Mouse (Mus musculus): Measurements from ENCODE around the gene Ccndbp1.
A peak's percentile ranks its signal among the peaks of the same experiment; 100 is the strongest.
"Not testable (repeated sequence)": the region's sequence is repeated elsewhere in the genome, so short reads cannot be mapped to it uniquely, and the experiment has no call there.

The Ccndbp1 gene

DNA sequence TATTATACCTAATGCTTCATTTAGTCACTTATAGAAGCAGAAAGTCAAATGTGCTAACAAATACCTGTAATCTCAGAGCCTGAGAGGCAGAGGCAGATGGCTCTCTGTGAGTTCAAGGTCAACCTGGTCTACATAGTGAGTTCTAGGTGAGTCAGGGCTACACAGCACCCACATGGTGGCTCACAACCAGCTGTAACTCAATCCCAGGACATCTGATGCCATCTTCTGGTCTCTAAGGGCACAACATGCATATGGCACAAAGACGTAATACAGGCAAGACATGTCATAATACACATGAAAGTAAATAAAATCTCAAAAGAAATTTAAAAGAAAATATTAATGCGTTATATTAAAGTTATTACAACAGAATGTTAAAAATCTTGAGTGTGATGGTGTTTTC, 4.6 kb upstream of the Ccndbp1 start:
- DNase-seq (ENCODE audit: low spot score), result no peak

DNA sequence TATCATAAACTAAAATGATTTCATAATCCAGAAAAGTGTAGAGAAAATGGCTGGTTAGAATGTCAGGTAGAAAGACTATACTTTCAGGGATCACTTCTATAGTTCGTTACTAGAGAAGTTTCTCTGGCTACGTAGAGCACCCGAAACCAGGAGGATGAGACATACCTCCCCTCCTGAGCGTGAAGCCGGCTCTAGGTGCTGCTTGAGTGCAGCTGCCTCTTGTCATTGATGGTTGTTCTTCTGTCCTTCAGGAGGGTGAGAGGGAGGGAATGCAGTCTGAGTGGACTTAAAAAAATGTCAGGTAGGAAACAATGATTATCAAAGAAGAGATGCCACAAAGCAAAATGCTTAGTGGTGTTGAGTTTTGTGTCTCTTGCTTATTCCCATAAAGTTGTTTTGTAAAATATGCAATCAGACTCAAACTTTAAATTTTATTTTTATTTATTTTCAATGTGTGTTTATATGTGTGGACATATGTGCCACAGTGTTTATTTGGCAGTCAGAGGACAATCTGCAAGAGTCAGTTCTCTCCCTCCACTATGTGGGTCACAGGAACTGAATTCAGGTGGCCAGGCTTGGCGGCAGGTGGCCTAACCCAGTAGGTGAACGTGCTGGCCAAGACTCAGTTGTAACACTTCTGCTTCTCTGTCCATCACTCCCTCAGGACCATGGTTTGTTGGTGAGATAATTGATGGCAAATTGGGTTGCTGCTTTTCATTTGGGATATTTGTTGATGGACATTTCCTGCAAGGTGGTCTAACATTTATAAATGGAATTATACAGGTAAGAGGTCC, 4.0 kb upstream of the Ccndbp1 start:
- DNase-seq (ENCODE audit: low spot score), result no peak

DNA sequence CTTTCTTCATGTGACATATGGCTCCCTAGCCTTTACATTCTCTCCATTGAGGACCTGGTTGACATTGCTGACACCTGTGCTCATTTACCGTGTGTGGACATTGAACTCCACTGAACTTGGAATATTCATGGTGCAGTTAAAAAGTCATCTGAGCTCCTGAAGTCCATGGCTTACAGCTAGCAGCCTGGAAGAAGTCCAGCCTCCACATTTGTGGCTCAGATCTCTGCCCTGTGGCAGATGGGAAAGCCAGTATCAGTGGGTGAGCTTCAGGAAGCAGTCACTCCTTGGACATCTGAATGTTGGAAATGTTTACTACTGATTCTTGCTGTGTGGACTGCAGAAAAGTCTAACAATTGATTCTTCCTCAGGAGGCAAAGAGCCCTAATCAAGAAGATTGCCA, 1.2 kb upstream of the Ccndbp1 start:
- no peak for DNase-seq (ENCODE audit: low spot score)

DNA sequence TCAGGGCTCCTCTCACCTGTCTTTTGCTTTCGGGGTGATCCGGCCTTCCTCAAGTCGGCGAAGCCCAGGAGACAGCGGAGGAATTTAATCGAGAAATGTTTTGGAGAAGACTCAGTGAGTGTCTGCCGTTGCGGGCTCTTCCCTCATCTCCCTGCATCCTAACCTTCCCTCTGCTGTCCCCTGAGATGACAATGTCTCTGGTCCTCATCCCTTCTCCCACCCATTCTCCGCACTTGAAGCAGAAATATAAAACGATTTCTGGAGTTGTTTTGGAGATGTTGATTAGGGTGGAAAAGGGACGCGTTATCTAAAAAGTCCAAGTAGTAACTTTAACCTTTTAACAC, 433 bp downstream of the Ccndbp1 start:
- DNase-seq (ENCODE audit: low spot score), result no peak

DNA sequence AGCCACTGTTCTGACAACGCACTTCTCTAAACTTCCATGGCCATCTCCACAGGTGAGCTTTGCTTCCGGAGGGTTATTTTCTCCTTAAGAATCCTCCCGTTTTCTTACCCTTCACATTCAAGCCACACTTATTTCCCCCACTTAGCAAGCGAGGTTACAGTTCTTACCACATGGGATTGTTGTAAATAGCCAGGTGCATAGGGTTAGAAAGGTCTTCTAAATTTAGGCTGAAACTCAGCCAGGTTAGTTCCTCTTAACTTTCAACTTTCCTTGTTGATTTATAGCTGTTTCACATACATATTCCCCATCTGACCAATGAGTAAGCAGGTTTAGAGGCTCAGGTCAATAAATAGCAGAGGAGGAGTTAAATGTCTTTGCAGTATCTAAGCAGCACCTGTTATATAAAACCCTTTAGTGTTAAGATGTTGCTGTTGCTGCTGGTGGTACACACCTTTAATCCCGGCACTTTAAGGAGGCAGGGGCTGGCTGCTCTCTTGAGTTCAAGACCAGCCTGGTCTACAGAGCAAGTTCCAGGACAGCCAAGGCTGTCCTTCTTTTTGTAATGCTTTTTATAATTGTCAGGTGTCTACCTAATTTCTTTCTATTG, 971 bp downstream of the Ccndbp1 start:
- no peak for DNase-seq (ENCODE audit: low spot score)

DNA sequence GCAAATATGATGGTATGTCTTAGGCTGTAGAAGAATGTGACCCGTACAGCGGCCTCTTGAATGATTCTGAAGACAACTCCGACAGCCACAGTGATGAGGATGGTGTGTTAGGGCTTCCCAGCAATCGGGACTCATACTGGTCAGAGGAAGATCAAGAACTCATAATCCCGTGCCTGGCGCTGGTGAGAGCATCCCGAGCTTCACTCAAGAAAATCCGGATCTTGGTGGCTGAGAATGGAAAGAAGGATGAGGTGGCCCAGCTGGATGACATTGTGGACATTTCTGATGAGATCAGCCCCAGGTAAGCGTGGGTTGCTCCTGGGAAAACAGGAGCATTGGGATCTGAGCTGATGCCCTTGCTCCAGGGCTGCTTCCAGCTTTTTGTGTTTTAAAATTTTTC, 4.5 kb downstream of the Ccndbp1 start:
- DNase-seq (ENCODE audit: low spot score), result no peak

DNA sequence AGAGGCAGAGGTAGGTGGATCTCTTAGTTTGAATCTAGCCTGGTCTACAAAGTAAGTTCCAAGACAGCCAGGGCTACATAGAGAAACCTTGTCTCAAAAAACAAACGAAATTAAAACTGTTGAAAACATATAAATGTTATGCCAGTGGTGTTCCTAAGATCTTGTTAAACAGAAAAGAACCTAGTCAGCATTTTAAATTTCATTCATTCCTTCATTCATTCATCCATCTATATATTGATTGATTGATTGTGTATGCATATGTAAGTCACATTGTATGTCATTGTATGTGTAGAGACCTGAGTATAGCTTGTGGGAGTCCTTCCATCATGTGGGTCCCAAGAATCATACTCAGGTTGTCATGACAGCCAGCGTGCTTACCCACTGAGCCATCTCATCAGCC, 7.3 kb downstream of the Ccndbp1 start:
- DNase-seq (ENCODE audit: low spot score), result no peak

DNA sequence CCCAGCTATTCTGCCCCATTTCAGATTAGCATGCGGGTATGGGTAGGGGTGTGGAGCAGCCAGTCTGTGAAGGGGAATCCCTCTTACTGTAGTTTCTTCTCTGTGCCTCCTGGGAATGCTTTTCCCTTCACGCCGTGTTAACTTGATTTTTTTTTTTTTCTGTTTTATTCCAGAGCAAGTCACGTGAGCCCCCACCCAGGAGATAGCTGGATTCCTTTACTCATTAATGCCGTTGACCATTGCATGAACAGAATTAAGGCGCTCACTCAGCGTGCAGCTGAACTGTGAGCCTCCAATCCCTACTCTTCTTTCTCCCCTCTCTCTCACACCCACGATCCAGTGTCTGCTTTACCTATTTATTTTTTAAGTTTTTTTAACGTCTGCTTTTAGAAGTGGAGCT, 8.0 kb downstream of the Ccndbp1 start:
- no peak for DNase-seq (ENCODE audit: low spot score)

DNA sequence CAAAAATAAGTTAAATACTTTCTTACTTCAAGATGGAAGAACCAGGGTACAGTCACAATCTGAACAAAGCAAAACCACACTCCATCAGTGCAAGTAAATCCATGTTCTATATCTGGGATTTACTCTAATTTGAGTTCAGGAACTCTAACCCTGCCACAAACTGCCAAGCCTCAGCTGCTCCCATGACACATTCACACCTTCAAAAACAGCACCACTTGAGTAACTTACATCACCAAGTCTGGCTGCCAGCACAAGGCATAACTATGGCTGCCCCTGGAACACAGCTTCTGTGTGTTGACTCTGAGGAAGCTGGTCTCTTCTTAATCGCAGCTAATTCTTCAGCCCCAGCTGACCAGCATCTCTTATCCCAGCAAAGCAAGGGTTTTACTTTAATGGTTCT, 8.9 kb downstream of the Ccndbp1 start:
- DNase-seq (ENCODE audit: low spot score), result no peak

DNA sequence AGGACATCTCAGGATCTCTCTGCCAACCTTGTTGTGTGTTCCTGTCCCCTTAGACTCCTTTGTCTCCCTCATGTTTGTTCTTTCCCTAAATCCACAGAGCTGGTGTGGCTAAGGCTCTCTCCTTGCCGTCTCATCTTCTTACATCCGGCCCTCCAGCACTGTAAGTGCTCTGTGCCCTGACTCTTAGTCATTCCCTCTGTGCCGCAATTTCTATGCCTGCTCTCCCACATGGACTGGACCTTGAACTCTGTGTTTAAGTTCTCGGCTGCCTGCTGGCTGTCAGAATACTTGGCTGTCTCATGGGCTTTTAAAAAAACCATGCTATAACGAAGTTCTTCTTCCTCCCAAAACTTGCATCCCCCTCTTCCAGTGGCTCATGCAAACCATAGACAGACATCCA, 14.7 kb downstream of the Ccndbp1 start:
- DNase-seq (ENCODE audit: low spot score), result no peak

DNA sequence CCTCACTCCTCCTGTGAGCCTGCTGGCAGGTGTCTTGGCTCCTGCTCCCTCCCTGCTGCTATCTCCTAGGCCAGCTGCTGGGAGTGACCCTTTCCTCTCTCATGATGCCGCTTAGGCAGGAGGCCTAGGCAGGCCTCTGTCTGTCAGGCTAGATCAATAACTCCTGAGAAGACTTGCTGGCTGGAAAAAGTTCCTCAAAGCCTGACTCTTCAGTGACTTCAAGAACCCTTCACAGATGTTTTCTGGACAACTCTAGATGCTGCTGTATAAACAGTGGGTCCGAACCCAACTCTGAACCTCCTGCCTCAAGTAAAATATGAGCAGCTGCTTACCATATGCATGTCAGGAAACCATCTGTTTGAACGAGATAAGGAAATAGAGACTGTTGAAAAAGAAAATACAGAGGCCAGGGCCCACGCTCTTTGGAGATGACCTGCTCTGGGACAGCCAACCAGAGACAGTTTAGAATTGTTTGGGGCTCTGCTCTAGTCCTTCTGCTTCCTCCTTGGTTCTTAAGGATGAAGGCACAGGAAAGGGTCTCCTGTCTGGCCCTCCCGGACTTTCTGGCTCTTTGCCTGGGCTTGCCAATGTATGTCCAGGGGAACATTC, 28.6 kb downstream of the Ccndbp1 start, which contains the start of gene Epb42:
Gene Epb42 (minus strand): TSS at position 340 of the 609 bp plus-strand sequence.
- DNase-seq (ENCODE audit: low spot score), result no peak

DNA sequence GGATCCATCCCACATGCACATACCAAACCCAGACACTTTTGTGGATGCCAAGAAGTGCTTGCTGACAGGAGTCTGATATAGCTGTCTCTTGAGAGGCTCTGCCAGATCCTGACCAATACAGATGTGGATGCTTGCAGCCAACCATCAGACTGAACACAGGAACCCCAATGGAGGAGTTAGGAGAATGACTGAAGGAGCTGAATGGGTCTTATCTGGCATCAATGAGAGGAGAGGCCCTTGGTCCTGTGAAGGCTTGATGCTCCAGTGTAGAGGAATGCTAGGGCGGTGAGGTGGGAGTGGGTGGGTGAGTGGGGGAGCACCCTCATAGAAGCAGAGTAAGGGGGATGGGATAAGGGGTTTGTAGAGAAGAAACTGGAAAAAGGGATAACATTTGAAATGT, 30.6 kb downstream of the Ccndbp1 start:
- not testable (repeated sequence) for DNase-seq (ENCODE audit: low spot score)

DNA sequence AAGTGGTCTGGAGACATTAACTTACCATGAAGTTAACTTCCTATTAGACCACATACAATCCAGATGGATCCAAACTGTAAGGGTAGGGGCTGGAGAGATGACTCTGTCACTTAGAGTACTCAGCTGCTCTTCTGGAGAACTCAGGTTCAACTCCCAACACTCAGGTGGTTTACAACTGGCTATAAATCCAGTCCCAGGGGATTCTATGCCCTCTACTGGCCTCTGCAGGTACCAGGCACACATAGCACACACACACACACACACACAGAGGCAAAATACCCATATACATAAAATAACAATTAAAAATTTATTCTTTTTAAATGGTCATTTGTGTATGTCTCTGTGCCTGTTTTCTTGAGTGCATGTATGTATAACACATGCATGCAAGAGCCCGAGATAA, 31.2 kb downstream of the Ccndbp1 start:
- no peak for DNase-seq (ENCODE audit: low spot score)

DNA sequence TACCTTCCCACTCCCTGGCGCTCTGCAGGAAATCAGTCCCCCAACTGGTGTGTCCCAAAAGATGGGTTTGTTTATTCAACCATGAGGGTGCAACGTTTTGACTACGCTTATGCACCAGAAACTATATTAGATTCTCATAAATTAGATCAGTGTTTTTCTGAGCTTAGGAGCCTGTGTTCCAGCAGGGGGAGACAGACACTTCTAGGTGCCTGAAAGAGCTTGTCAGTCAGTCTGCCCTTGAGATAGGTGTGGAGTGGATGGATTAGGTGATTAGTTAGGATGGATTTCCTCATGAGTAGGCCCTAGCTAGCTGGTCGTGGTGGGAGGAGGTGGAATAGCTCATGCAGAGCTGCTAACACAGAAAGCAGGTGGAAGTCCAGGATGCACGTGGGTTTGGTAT, 32.9 kb downstream of the Ccndbp1 start:
- peak; percentile 39 for DNase-seq (ENCODE audit: low spot score)

DNA sequence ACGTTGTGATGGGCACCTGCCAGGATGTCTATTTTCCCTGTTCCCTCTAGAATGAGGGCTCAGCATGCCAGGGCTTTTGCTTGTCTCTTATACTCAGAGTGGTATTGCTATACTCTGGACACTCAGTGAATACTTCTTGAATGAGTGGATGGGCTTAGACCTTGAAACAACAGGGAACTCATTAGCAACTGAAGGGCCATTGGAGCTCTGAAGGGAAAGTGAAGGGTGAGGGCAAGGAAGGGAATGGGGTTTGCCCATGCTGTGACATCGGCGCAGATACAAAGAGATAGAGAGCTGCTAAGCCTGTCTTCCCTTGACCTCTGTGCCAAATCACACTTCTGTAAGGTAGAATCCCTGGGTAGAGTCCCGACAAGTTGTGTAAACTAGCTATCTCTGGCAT, 37.5 kb downstream of the Ccndbp1 start:
- DNase-seq (ENCODE audit: low spot score), result no peak

DNA sequence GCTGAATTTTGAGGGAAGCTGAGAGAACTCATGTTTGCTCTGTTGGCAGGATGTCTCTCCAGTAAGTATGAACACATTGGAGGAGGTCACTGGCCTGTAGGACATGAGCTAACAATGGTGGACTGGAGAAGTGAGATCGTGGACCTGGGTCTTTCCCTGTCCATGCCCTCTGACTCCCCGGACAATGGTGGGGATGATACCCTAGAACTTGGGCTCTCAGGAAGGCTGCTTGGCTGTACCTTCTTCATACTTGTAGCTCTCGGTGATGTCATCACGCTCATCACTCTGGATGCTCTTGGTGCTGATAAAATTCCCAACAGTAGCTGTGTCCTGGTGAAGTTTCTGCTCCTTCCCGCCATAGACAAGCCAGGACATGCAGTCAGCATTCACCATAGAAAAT, 44.0 kb downstream of the Ccndbp1 start:
- DNase-seq (ENCODE audit: low spot score), result no peak

DNA sequence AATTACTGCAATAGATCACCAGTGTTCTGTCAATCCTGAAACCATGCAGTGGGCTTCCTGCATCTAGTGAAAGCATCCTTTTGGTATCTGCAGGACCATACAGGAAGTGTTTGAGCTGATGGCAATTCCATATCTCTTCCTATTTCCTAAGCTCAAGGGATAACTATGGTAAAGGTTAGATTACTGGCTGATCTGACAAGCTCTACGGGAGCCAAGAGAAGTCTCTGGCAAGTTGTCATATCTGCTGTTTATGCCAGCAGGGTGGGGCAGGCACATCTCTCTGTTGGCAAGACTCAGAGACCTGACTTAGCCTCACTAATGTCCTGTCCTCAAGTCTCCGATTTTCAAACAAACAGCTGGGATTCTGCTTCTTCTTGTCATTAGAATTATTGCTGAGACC, 45.9 kb downstream of the Ccndbp1 start:
- DNase-seq (ENCODE audit: low spot score), result no peak

DNA sequence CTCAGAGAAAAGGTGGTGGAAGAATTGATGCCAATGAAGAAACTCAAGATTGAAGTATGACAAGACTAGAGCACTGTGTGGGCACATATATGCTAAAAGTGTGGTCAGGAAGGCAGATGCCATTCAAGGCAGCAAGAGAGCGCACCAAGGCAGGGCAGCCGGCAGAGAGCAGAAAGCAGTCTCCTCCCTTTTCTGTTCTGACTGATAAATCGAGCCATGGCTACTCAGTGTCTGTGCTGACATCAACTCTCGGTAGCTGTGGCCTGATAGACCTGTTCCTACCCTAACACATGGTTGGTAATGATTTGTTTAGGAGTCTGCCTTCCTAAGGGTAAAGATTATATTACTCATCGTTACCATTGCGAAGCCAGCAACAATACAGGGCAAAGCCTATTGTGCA, 47.7 kb downstream of the Ccndbp1 start:
- DNase-seq (ENCODE audit: low spot score), result no peak

DNA sequence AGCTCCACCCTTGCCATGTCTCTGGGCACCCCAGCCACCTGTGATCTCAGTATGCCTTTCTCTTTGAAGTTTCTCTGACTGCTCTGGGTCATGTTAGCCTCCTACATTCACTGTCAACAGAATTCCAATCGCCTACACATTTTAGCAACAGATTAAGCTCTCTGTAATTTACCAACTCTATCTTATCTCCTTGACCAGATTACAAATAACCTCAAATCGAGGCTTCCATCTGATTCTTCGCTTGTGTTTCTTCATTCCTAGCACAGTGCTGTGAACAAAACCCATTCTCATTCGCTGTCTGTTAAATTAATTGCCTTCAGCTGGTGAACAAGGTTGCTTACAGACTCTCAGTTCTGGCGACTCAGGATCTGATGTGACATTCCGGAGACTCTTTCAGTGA, 49.8 kb downstream of the Ccndbp1 start:
- DNase-seq (ENCODE audit: low spot score), result no peak

DNA sequence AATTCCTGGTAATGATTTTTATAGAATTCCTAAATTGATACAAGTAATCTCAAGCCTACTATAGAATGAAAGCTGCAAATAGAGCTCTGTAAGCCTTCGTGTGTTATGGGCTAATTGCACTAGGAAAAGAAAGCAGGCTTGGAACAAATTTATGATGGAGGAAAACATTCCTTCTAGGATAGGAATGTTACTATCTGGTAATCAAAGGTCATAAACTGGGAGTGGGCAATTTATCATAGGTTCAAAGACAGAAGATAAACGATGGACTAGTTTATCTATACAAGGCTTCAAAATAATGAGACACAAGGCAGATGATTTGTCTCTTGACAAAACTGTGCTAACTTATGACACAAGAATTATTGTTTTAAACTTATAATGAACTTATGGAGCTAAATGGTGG, 53.1 kb downstream of the Ccndbp1 start:
- DNase-seq (ENCODE audit: low spot score), result no peak
